Mouse (Mus musculus) lung, postnatal 0 days (tissue): ENCODE results near the gene Vps25.

Experiments
- CTCF ChIP-seq: IDR thresholded peaks from 2 replicates; pipeline ENCODE4 v1.5.1; 2016; ENCODE audit warnings: antibody characterized with exemption, mild to moderate bottlenecking
- EP300 ChIP-seq: IDR thresholded peaks from 2 replicates; pipeline ENCODE4 v1.6.1; 2016; ENCODE audit warnings: antibody characterized with exemption, mild to moderate bottlenecking, control low read depth

DNA sequence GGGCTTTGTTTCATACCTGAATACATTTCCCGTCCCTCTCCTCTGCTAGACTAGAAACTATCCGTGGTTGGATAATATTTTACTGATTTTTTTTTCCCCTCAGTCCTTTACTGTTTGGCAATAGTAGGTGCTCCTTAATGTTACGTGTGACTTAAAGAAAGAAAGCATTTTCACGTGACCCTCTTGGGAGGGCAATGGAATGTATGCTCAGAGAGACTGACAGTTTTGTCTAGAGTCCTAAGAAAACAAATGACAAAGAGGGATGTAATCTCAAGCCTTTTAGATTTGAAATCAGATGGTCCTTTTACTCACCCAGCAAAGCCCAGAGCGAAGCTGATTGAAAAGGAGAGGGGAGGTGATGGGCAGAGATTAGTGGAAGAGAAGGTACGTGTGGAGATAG lies 12.4 kb downstream of the Vps25 start:
- TF ChIP-seq CTCF (no peak), EP300 (no peak)
